Mouse (Mus musculus): ENCODE results near the gene Krt24. TPM values are rescaled to one million over a fixed set of nuclear protein-coding genes. Genes with fewer than 3 reads are reported as not detected.

Krt24 gene
- polyA plus RNA-seq, 2 experiments: not detected

GRCm38 (mm10) chr11:99295039-99295438 lies 10.0 kb upstream of the Krt24 start:
- DNase-seq (ENCODE audit: low read depth in 3 of 3, low spot score in 3 of 3) (no peak), ATAC-seq (ENCODE audit: insufficient read depth) (no peak)
- TF ChIP-seq CTCF (IDR thresholded peaks at IDR 0.05; ENCODE audit: low read depth): no peak
- TF ChIP-seq EP300 (IDR thresholded peaks at IDR 0.05; ENCODE audit: low read depth): no peak
- Histone ChIP-seq H3K27me3 (ENCODE audit: control insufficient read depth, insufficient read depth, low read length) (no peaks in the 10 kb centered on the region), H3K4me3 (ENCODE audit: insufficient read depth in 1 of 2, low read depth in 2 of 2, low read length in 2 of 2) (no peak overlapping the region), H3K4me2 (ENCODE audit: low read depth) (no peak overlapping the region), H3K27ac (no peak overlapping the region), H3K36me3 (replicated peaks; ENCODE audit: control insufficient read depth, insufficient read depth, low read depth) (no peaks in the 10 kb centered on the region), H3K9me3 (ENCODE audit: control insufficient read depth, low read length) (no peaks in the 10 kb centered on the region), H3K4me1 (replicated peaks; ENCODE audit: control insufficient read depth in 2 of 2, insufficient read depth in 2 of 2, low read length in 1 of 2) (no peaks in the 10 kb centered on the region), H3K9ac (replicated peaks) (no peak overlapping the region)
- WGBS (ENCODE audit: insufficient replicate concordance): 42% methylated on average over 5 of the region's 5 CpGs

GRCm38 (mm10) chr11:99292846-99293245 lies 7.8 kb upstream of the Krt24 start:
- Histone ChIP-seq H3K9ac (replicated peaks) (no peak overlapping the region), H3K9me3 (ENCODE audit: control insufficient read depth, low read length) (no peaks in the 10 kb centered on the region), H3K27ac (no peak overlapping the region), H3K4me2 (ENCODE audit: low read depth) (no peak overlapping the region), H3K4me3 (ENCODE audit: insufficient read depth in 1 of 2, low read depth in 2 of 2, low read length in 2 of 2) (no peak overlapping the region), H3K36me3 (replicated peaks; ENCODE audit: control insufficient read depth, insufficient read depth, low read depth) (no peaks in the 10 kb centered on the region), H3K27me3 (ENCODE audit: control insufficient read depth, insufficient read depth, low read length) (no peaks in the 10 kb centered on the region), H3K4me1 (replicated peaks; ENCODE audit: control insufficient read depth in 2 of 2, insufficient read depth in 2 of 2, low read length in 1 of 2) (no peaks in the 10 kb centered on the region)
- WGBS (ENCODE audit: insufficient replicate concordance): 50% methylated on average over 5 of the region's 5 CpGs
- TF ChIP-seq EP300 (IDR thresholded peaks at IDR 0.05; ENCODE audit: low read depth): no peak
- peak; percentile 59 for TF ChIP-seq CTCF (IDR thresholded peaks at IDR 0.05; ENCODE audit: low read depth)
- DNase-seq (ENCODE audit: low read depth in 3 of 3, low spot score in 3 of 3) (no peak), ATAC-seq (ENCODE audit: insufficient read depth) (no peak)

- Histone ChIP-seq H3K27ac (no peak overlapping the region), H3K4me1 (replicated peaks; ENCODE audit: control insufficient read depth in 2 of 2, insufficient read depth in 2 of 2, low read length in 1 of 2) (no peaks in the 10 kb centered on the region), H3K4me2 (ENCODE audit: low read depth) (no peak overlapping the region), H3K27me3 (ENCODE audit: control insufficient read depth, insufficient read depth, low read length) (no peaks in the 10 kb centered on the region), H3K36me3 (replicated peaks; ENCODE audit: control insufficient read depth, insufficient read depth, low read depth) (no peaks in the 10 kb centered on the region), H3K9me3 (ENCODE audit: control insufficient read depth, low read length) (no peaks in the 10 kb centered on the region), H3K9ac (replicated peaks) (no peak overlapping the region), H3K4me3 (ENCODE audit: insufficient read depth in 1 of 2, low read depth in 2 of 2, low read length in 2 of 2) (no peak overlapping the region)
- DNase-seq (ENCODE audit: low read depth in 3 of 3, low spot score in 3 of 3) (no peak), ATAC-seq (ENCODE audit: insufficient read depth) (no peak)
- 63% methylated on average over 5 of the region's 5 CpGs for WGBS (ENCODE audit: insufficient replicate concordance)
- no peak for TF ChIP-seq EP300 (IDR thresholded peaks at IDR 0.05; ENCODE audit: low read depth)
- TF ChIP-seq CTCF (IDR thresholded peaks at IDR 0.05; ENCODE audit: low read depth): no peak
These were observed 1.1 kb downstream of the Krt24 start for GRCm38 (mm10) chr11:99284011-99284410.

- WGBS (ENCODE audit: insufficient replicate concordance): 29% methylated on average over 4 of the region's 4 CpGs
- Histone ChIP-seq H3K27ac (no peak overlapping the region), H3K36me3 (replicated peaks; ENCODE audit: control insufficient read depth, insufficient read depth, low read depth) (no peaks in the 10 kb centered on the region), H3K9ac (replicated peaks) (no peak overlapping the region), H3K4me3 (ENCODE audit: insufficient read depth in 1 of 2, low read depth in 2 of 2, low read length in 2 of 2) (no peak overlapping the region), H3K27me3 (ENCODE audit: control insufficient read depth, insufficient read depth, low read length) (no peaks in the 10 kb centered on the region), H3K4me2 (ENCODE audit: low read depth) (no peak overlapping the region), H3K4me1 (replicated peaks; ENCODE audit: control insufficient read depth in 2 of 2, insufficient read depth in 2 of 2, low read length in 1 of 2) (no peaks in the 10 kb centered on the region), H3K9me3 (ENCODE audit: control insufficient read depth, low read length) (no peaks in the 10 kb centered on the region)
- TF ChIP-seq EP300 (IDR thresholded peaks at IDR 0.05; ENCODE audit: low read depth): no peak
- no peak for TF ChIP-seq CTCF (IDR thresholded peaks at IDR 0.05; ENCODE audit: low read depth)
- no peak for DNase-seq (ENCODE audit: low read depth in 3 of 3, low spot score in 3 of 3)
- no peak for ATAC-seq (ENCODE audit: insufficient read depth)
These were observed 1.7 kb downstream of the Krt24 start for GRCm38 (mm10) chr11:99283334-99283733.

GRCm38 (mm10) chr11:99281116-99281515 lies 3.9 kb downstream of the Krt24 start:
- Histone ChIP-seq H3K4me3 (ENCODE audit: insufficient read depth in 1 of 2, low read depth in 2 of 2, low read length in 2 of 2) (no peak overlapping the region), H3K4me2 (ENCODE audit: low read depth) (no peak overlapping the region), H3K9ac (replicated peaks) (no peak overlapping the region), H3K27ac (no peak overlapping the region), H3K4me1 (replicated peaks; ENCODE audit: control insufficient read depth in 2 of 2, insufficient read depth in 2 of 2, low read length in 1 of 2) (peaks cover 0 to 2% of the 10 kb centered on the region in 2 experiments; a peak in 1 of 4 replicates), H3K27me3 (ENCODE audit: control insufficient read depth, insufficient read depth, low read length) (no peaks in the 10 kb centered on the region), H3K36me3 (replicated peaks; ENCODE audit: control insufficient read depth, insufficient read depth, low read depth) (no peaks in the 10 kb centered on the region), H3K9me3 (ENCODE audit: control insufficient read depth, low read length) (no peaks in the 10 kb centered on the region)
- 60% methylated on average over 9 of the region's 9 CpGs for WGBS (ENCODE audit: insufficient replicate concordance)
- DNase-seq (ENCODE audit: low read depth in 3 of 3, low spot score in 3 of 3): no peak
- no peak for ATAC-seq (ENCODE audit: insufficient read depth)
- no peak for TF ChIP-seq CTCF (IDR thresholded peaks at IDR 0.05; ENCODE audit: low read depth)
- no peak for TF ChIP-seq EP300 (IDR thresholded peaks at IDR 0.05; ENCODE audit: low read depth)
